Mouse (Mus musculus) forebrain, postnatal 0 days (tissue): ENCODE results near the gene Cept1. TPM values are rescaled to one million over a fixed set of nuclear protein-coding genes. Genes with fewer than 3 reads are reported as not detected.

Experiments
- ATAC-seq: fragments of 200-750 bp; cut with Nextera tagmentation; 2 replicates; pipeline ENCODE4 v1.8.0; 2017; ENCODE audit warnings: mild to moderate bottlenecking, moderate library complexity
- DNase-seq: peaks from one replicate; pipeline ENCODE4 v3.0.0-alpha.2; 2015
- H3K27ac ChIP-seq: fragments of 300-500 bp; sonication (generic); 2 replicates; pipeline ENCODE4 v1.5.1; 2014; ENCODE audit warnings: low read depth, mild to moderate bottlenecking, antibody characterized with exemption, low read length, moderate library complexity, mixed read lengths
- H3K27me3 ChIP-seq: fragments of 300-500 bp; sonication (generic); 2 replicates; pipeline ENCODE4 v1.6.1; 2014; ENCODE audit warnings: mild to moderate bottlenecking, low read length, mixed read lengths; ENCODE audit not compliant: insufficient read depth
- H3K36me3 ChIP-seq: fragments of 300-500 bp; sonication (generic); 2 replicates; pipeline ENCODE4 v1.6.1; 2014; ENCODE audit warnings: mild to moderate bottlenecking, moderate library complexity; ENCODE audit not compliant: insufficient read depth
- H3K4me1 ChIP-seq: fragments of 300-500 bp; sonication (generic); 2 replicates; pipeline ENCODE4 v1.6.1; 2014; ENCODE audit warnings: antibody characterized with exemption; ENCODE audit not compliant: insufficient read depth
- H3K4me2 ChIP-seq: fragments of 300-500 bp; sonication (generic); 2 replicates; pipeline ENCODE4 v1.6.1; 2014; ENCODE audit warnings: low read depth, mild to moderate bottlenecking, moderate library complexity
- H3K4me3 ChIP-seq: fragments of 300-500 bp; sonication (generic); 2 replicates; pipeline ENCODE4 v1.5.1; 2014; ENCODE audit warnings: low read depth, low read length, mixed read lengths
- H3K9ac ChIP-seq: fragments of 300-500 bp; sonication (generic); 2 replicates; pipeline ENCODE4 v1.6.1; 2014; ENCODE audit warnings: mild to moderate bottlenecking
- H3K9me3 ChIP-seq: fragments of 300-500 bp; sonication (generic); 2 replicates; pipeline ENCODE4 v1.6.1; 2016; ENCODE audit warnings: low read length
- CTCF ChIP-seq: sonication (generic); IDR thresholded peaks from 2 replicates; pipeline ENCODE4 v1.5.1; 2016; ENCODE audit warnings: antibody characterized with exemption, control low read depth, low read depth
- WGBS: fragments of 180-500 bp; shearing (Covaris S2); extraction: QIAGEN DNeasy Blood & Tissue Kit; methylation state at CpG from one replicate; pipeline ENCODE4 v1.1.7; 2014; 5-methylcytosine and 5-hydroxymethylcytosine counted together
- polyA plus RNA-seq: library from polyadenylated mRNA; unstranded; fragments of >200 nt; fragmentation: Nextera tagmentation; extraction: Ambion mirVana; gene quantifications from 2 replicates; pipeline ENCODE4 v1.2.1, GENCODE M21; 2015
- total RNA-seq: library from RNA; depleted of rRNA; stranded (reverse); fragments of >200 nt; gene quantifications from 2 replicates; pipeline ENCODE4 v1.2.3, GENCODE M21; 2014

Cept1 gene
- total and polyA plus RNA-seq, 2 experiments from 2014 or later, result 38.0 to 52.3 TPM

DNA sequence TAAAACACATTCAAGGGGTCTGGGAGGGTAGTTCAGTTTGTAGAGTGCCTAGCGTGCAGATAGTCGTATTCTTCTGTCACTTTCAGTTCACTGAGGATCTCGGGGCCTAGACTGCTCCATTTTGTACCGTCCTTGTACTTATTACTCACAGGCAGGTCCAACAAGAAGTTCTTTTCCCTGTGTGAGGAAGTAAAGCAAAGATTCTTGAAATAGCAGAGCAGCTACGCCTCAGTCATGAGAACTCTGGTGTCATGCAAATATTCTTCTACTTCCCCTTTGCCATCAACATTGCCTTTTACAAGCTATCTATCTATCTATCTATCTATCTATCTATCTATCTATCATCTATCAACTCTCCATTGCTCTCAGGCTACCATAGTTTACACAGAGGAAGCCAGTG is 5.8 kb upstream of the Cept1 start:
- no peak for ATAC-seq
- 93% methylated on average over 5 of the region's 5 CpGs for WGBS
- no peak for TF ChIP-seq CTCF
- H3K27ac ChIP-seq, result no peak overlapping the region
- no peaks in the 10 kb centered on the region for H3K9me3 ChIP-seq
- H3K36me3 ChIP-seq, result peaks cover 33% of the 10 kb centered on the region
- H3K4me1 ChIP-seq, result peaks cover 12% of the 10 kb centered on the region; the same call in 1 of the 2 replicates
- H3K4me2 ChIP-seq, result no peak overlapping the region
- H3K27me3 ChIP-seq, result no peaks in the 10 kb centered on the region
- no peak overlapping the region for H3K9ac ChIP-seq
- no peak overlapping the region for H3K4me3 ChIP-seq
- no peak for DNase-seq

DNA sequence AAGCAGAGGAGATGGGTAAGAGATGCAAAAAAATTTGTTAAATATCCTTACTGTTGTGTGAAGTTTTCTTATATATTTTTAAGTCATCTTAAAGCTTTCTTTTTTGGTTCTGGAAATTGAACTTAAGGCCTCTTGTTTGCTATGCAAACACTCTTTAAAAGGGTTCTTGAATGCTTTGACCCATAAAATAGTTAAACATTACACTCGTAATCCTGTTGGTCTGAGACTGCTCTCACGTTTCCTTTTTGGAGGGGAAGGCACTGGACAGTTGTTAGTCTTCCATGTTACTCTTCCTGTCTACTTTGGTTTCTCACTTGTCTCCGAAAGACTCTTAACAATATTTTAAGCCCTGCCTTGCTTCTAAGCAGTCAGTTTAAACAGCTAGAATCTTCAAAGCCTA is 1.4 kb upstream of the Cept1 start:
- H3K4me3 ChIP-seq, result peak overlapping the region; percentile 82; the same call in 1 of the 2 replicates
- peak overlapping the region; percentile 60 for H3K4me2 ChIP-seq
- peaks cover 12% of the 10 kb centered on the region; the same call in 1 of the 2 replicates for H3K4me1 ChIP-seq
- ATAC-seq (no peak), DNase-seq (no peak)
- H3K36me3 ChIP-seq, result peaks cover 15% of the 10 kb centered on the region
- no peak overlapping the region for H3K27ac ChIP-seq
- no peak overlapping the region for H3K9ac ChIP-seq
- 48% methylated on average over 3 of the region's 3 CpGs for WGBS
- no peaks in the 10 kb centered on the region for H3K27me3 ChIP-seq
- no peak for TF ChIP-seq CTCF
- no peaks in the 10 kb centered on the region for H3K9me3 ChIP-seq

DNA sequence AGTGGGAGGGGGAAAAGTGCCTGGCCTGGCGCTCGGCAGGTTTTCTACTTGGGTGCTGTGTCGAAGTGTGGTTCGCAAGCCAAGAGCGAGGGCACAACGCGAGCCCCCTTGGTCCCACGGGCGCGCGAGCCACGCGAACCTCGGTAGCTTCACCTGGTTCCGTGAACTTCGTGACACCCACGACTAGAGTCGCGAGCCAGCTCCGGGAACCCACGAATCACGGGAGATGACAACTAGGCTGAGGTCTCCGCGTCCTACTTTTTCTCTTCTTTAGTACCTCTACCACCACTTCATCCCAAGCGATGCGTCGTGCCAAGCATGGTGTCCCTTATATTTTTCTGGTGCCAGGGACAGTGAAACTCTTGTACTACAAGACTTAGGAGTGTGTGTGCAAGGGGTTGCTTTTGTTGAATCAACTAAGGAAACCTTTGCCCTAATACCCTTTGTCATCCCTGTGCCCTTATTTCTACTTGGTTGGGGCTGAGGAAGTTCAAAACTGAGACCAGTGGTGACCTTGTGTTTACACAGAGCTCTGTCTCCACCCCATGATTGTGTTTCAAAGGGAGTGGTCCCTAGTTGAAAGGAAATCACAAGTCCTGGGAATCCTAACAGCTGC is 430 bp upstream of the Cept1 start:
- Histone ChIP-seq H3K27me3 (no peaks in the 10 kb centered on the region), H3K4me1 (peaks cover 12% of the 10 kb centered on the region; the same call in 1 of the 2 replicates), H3K36me3 (peaks cover 7% of the 10 kb centered on the region), H3K4me2 (peak overlapping the region; percentile 60), H3K9me3 (no peaks in the 10 kb centered on the region), H3K27ac (peak overlapping the region; percentile 95), H3K4me3 (peak overlapping the region; percentile 82), H3K9ac (peak overlapping the region; percentile 83)
- DNase-seq (no peak), ATAC-seq (no peak)
- WGBS, result 2% methylated on average over 27 of the region's 27 CpGs
- no peak for TF ChIP-seq CTCF

DNA sequence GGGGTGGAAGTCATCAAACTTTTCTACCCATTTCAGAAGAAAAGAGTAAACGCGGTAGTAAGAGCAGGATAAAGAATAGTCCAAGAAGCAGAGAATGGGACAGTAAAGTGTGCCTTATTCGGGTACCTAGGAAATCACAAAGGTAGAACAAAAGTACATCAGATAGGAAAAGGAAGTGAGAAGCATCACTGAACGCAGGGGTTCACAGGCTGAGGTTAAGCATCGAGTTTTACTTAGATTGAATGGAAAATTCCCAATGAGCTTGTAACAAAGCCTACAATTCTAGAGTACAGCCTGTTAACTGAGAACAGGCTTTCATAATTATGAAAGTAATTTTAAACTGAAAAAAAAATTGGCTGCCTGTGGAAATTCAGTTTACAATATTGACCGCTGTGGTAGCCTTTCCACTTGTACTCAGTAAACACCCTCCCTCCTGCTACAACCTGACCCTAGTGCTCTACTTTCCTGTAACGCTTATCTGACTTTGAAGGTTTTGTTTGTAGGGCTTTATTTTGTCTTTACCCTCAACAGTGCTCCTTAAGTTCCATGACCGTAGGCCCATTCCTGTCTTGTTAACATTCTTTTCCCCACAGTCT is 2.8 kb downstream of the Cept1 start:
- no peak for DNase-seq
- no peaks in the 10 kb centered on the region for H3K9me3 ChIP-seq
- no peak overlapping the region for H3K9ac ChIP-seq
- no peaks in the 10 kb centered on the region for H3K36me3 ChIP-seq
- no peak overlapping the region for H3K4me3 ChIP-seq
- peaks cover 6% of the 10 kb centered on the region; the same call in 1 of the 2 replicates for H3K4me1 ChIP-seq
- ATAC-seq, result no peak
- 94% methylated on average over 8 of the region's 8 CpGs for WGBS
- no peak overlapping the region for H3K27ac ChIP-seq
- no peaks in the 10 kb centered on the region for H3K27me3 ChIP-seq
- TF ChIP-seq CTCF, result no peak
- no peak overlapping the region for H3K4me2 ChIP-seq

DNA sequence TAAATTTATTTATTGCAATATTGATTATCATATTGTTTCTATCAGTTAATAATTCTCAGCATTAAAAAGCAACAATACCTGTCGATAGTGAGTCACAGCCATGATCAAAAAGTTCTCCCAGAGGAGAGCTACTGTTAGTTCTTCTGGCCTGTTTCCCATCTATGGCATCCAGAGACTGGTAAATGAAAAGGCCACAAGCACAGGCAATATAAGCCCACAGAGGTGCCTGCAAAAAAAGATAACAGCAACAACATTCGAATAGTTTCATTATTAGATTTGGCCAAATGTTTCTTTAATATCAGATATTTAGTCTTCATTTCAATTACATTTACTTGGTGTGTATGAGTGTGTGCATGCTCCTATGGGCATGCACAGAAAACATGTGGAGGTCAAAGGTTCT is 14.3 kb downstream of the Cept1 start:
- H3K4me1 ChIP-seq, result no peaks in the 10 kb centered on the region
- no peak for DNase-seq
- H3K27ac ChIP-seq, result no peak overlapping the region
- TF ChIP-seq CTCF, result no peak
- H3K36me3 ChIP-seq, result no peaks in the 10 kb centered on the region; the same call in none of the 2 replicates
- H3K4me2 ChIP-seq, result no peak overlapping the region
- no peaks in the 10 kb centered on the region for H3K9me3 ChIP-seq
- no peak overlapping the region for H3K9ac ChIP-seq
- 97% methylated on average over 2 of the region's 2 CpGs for WGBS
- H3K4me3 ChIP-seq, result no peak overlapping the region
- ATAC-seq, result no peak
- no peaks in the 10 kb centered on the region for H3K27me3 ChIP-seq

DNA sequence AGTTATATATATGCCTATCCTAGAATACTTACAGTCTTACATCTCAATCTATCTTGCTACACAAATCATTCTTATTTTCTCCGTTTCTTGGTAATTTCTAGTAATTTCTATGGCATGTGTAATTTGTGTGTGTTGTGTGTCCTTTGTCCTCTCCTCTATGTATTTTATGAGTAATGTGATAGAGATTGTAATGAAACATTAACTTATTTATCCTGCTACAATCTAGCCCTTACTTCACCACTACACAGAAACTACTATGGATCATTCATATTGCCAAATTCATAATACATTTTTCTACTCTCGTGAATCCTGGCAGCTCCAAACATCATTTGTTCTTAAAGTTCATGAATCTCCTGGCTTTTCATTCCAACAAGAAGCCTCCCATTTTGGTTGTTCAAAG is 19.6 kb downstream of the Cept1 start:
- Histone ChIP-seq H3K36me3 (no peaks in the 10 kb centered on the region), H3K27ac (no peak overlapping the region), H3K4me3 (no peak overlapping the region), H3K4me1 (no peaks in the 10 kb centered on the region), H3K27me3 (no peaks in the 10 kb centered on the region), H3K9me3 (no peaks in the 10 kb centered on the region), H3K4me2 (no peak overlapping the region), H3K9ac (no peak overlapping the region)
- no peak for DNase-seq
- no peak for TF ChIP-seq CTCF
- ATAC-seq, result no peak
- WGBS, result 91% methylated on average over 2 of the region's 2 CpGs

DNA sequence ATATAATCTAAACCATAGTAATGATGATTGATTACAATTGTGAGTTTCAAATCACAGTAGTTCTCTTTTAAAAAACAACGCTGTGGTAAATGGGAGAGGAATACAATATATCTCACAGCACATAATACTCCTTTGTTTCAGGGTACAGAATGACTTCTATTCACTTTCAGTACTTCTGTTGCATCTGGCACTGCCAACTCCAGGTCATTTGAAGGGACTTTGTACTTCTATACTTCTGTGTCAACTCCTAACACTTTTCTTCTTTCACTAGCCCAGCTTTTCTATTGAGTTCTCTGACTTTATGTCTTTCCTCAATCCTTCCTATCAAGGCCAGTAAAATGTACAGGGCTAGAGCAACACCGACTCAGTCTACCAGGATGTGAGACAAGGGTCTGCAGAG is 21.2 kb downstream of the Cept1 start:
- 89% methylated on average over 2 of the region's 2 CpGs for WGBS
- Histone ChIP-seq H3K27ac (no peak overlapping the region), H3K27me3 (no peaks in the 10 kb centered on the region), H3K9ac (no peak overlapping the region), H3K4me2 (no peak overlapping the region), H3K4me1 (no peaks in the 10 kb centered on the region), H3K9me3 (no peaks in the 10 kb centered on the region), H3K36me3 (no peaks in the 10 kb centered on the region), H3K4me3 (no peak overlapping the region)
- DNase-seq (no peak), ATAC-seq (no peak)
- TF ChIP-seq CTCF, result no peak
